Mouse (Mus musculus): ENCODE data around the gene Itsn2.
"Not testable (repeated sequence)": the region's sequence is repeated elsewhere in the genome, so short reads cannot be mapped to it uniquely, and the experiment has no call there.

Itsn2 gene

GRCm38 (mm10) chr12:4592541-4593165, at the start of gene Itsn2, which contains the start of gene Gm3625:
Itsn2 (plus strand) TSS chr12:4592638.
Gm3625 (minus strand) TSS chr12:4592927.
- peak; percentile 77 for DNase-seq (ENCODE audit: inconsistent ontology term)

GRCm38 (mm10) chr12:4544400-4544919, 48.0 kb upstream of the Itsn2 start:
- DNase-seq (ENCODE audit: inconsistent ontology term): no peak

GRCm38 (mm10) chr12:4545425-4545824, 47.0 kb upstream of the Itsn2 start:
- DNase-seq (ENCODE audit: inconsistent ontology term): no peak

- DNase-seq (ENCODE audit: inconsistent ontology term): no peak
These were observed 45.9 kb upstream of the Itsn2 start for GRCm38 (mm10) chr12:4546491-4546890.

GRCm38 (mm10) chr12:4547557-4547956, 44.9 kb upstream of the Itsn2 start:
- no peak for DNase-seq (ENCODE audit: inconsistent ontology term)

- peak; percentile 77 for DNase-seq (ENCODE audit: inconsistent ontology term)
These were observed 44.1 kb upstream of the Itsn2 start for GRCm38 (mm10) chr12:4548053-4549013.

GRCm38 (mm10) chr12:4553704-4554103, 38.7 kb upstream of the Itsn2 start:
- DNase-seq (ENCODE audit: inconsistent ontology term): not testable (repeated sequence)

- no peak for DNase-seq (ENCODE audit: inconsistent ontology term)
These were observed 37.0 kb upstream of the Itsn2 start for GRCm38 (mm10) chr12:4555451-4555850.

- DNase-seq (ENCODE audit: inconsistent ontology term): no peak
These were observed 35.5 kb upstream of the Itsn2 start for GRCm38 (mm10) chr12:4556891-4557290.

- DNase-seq (ENCODE audit: inconsistent ontology term): no peak
These were observed 35.0 kb upstream of the Itsn2 start for GRCm38 (mm10) chr12:4557436-4557835.

GRCm38 (mm10) chr12:4558013-4558412, 34.4 kb upstream of the Itsn2 start:
- no peak for DNase-seq (ENCODE audit: inconsistent ontology term)

- peak; percentile 96 for DNase-seq (ENCODE audit: inconsistent ontology term)
These were observed 33.8 kb upstream of the Itsn2 start for GRCm38 (mm10) chr12:4558475-4559279.

- peak; percentile 39 for DNase-seq (ENCODE audit: inconsistent ontology term)
These were observed 20.6 kb upstream of the Itsn2 start for GRCm38 (mm10) chr12:4571864-4572263.

- no peak for DNase-seq (ENCODE audit: inconsistent ontology term)
These were observed 18.4 kb upstream of the Itsn2 start for GRCm38 (mm10) chr12:4574065-4574464.

GRCm38 (mm10) chr12:4582326-4582725, 10.1 kb upstream of the Itsn2 start:
- DNase-seq (ENCODE audit: inconsistent ontology term): no peak

GRCm38 (mm10) chr12:4587846-4588245, 4.6 kb upstream of the Itsn2 start:
- no peak for DNase-seq (ENCODE audit: inconsistent ontology term)

- peak; percentile 33 for DNase-seq (ENCODE audit: inconsistent ontology term)
These were observed 3.8 kb upstream of the Itsn2 start for GRCm38 (mm10) chr12:4588603-4589002.

GRCm38 (mm10) chr12:4592025-4592424, 413 bp upstream of the Itsn2 start:
- no peak for DNase-seq (ENCODE audit: inconsistent ontology term)

- DNase-seq (ENCODE audit: inconsistent ontology term): peak; percentile 45
These were observed 910 bp downstream of the Itsn2 start for GRCm38 (mm10) chr12:4593166-4593929.

- peak; percentile 26 for DNase-seq (ENCODE audit: inconsistent ontology term)
These were observed 1.5 kb downstream of the Itsn2 start for GRCm38 (mm10) chr12:4593930-4594391.

GRCm38 (mm10) chr12:4595055-4595454, 2.6 kb downstream of the Itsn2 start:
- no peak for DNase-seq (ENCODE audit: inconsistent ontology term)

Measured in Muller cell, postnatal 12 days (primary cell).